Mouse (Mus musculus) heart, postnatal 10 days (tissue): ENCODE measurements at regions not wholly inside any gene's neighbourhood (a gene's known extent, or its start where the extent isn't known, plus 50 kb on each side); places are given as distances from the start of the nearest gene placed in this dataset.

Source experiments
- DNase-seq, 2 experiments: peaks; one replicate each; pipeline ENCODE4 v3.0.0; 2021
- intact Hi-C: fragments of 180-260 bp; cut with DNase I; formaldehyde crosslinking; loops from one replicate; pipeline ENCODE4 v1.15.1; 2025

DNA sequence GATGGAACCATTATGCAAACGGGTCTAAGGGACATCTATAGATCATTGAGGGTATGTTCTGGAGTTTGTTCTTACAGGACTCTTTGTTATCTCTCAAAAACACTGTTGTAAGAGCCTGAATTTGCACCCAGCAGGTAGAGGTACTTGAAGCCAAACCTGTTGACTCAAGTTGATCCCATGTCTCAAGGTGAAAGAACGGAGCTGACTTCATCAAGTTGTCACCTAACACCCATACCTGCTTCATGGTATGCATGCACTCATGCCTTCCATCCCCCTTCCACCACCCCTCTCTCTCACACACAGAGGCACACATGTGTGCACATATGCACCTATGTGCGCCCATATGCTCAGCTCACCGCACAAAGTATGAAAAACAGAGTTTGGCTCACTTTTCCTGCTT is 189.0 kb downstream of the Ttll7 start:
- intact Hi-C loops = no loop called here
- DNase-seq = no peak

DNA sequence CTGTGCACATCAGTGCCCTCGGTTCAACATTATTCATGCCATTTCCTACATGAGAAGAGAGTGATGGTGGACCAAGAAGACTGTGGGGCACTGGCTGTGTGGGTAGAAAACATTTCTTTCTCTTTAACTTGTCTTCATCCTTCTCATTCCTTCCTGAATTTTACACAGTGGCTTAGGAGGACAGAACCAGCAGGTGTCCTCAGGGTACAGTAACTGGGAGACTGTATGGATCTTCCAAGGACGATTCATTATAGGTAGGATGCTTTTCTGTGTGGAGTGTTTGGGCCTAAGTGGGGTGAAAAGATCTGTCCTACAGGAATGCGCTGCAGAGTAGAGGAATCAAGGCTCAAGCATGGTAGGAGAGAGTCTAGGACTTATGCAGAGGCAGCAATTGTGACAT is 190.7 kb downstream of the Ttll7 start:
- no peak for DNase-seq
- intact Hi-C loops = no loop called here

DNA sequence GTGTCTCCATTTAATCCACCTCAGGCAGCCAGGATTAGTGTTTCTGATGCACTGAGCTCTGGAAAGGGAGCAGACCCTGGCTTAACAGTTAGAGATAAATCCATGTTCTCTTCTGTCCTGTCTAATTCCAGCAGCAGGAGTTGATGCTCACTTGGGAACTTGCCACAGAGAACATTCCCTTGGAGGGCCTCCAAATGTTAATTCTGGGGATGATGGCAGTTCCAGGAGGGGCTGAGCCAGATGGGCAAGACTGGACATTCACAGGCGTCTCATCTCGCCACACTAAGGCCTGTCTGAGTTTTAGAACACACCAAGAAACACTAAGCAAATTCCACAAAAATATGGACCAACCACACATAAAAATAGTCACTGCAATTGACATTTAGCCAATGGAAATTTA is 194.5 kb downstream of the Ttll7 start:
- peak; percentile 74 to 83 for DNase-seq
- intact Hi-C loops = no loop called here

DNA sequence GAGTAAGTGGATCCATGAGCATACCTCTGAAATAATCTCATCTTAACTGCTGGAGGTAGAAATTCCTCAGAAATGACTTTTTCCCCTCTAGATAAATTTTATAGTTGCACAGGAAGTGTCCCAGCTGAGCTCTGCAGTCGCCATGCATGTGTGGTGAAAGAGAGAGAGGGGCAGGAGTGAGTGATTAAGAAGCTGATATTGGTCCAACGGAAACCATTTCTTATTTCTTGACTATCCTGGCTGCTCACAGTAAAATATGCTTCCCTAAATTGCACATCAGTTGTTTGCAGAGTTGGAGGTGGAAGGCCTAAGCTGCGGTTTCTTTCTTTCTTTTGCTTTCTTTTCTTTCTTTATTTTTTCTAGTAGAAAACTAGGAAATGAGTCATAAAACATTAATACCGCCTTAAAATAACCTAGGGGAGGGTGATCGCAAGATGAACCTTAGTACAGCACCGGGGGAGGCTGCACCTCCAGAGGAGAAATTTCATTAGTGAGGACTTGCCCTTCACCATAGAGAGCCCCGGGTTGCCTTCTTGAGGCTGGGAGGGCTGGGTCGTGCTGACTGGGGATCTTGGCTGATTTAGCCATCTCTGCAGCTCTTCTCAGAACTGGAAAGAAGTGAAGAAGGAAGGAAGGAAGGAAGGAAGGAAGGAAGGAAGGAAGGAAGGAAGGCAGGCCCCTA is 202.1 kb downstream of the Ttll7 start:
- DNase-seq = no peak
- intact Hi-C loops = no loop called here

DNA sequence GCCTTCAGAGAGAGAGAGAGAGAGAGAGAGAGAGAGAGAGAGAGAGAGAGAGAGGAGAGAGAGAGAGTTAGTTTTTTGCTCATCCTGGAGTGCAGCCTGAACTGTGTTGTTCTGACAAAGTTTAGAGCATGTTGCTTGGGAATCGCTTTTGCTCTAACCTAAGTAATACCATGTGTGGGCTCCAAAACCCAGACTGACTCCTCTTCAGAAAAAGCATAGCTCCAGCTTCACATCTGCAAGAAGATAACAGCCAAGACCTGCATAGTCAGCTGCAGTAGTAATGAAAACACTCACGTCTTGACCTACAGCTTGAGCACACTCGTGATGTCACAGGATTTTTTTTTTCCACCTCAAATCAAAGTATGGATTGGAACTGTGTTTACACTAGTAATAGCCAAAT is 205.7 kb downstream of the Ttll7 start:
- intact Hi-C loops = no loop called here
- no peak for DNase-seq

DNA sequence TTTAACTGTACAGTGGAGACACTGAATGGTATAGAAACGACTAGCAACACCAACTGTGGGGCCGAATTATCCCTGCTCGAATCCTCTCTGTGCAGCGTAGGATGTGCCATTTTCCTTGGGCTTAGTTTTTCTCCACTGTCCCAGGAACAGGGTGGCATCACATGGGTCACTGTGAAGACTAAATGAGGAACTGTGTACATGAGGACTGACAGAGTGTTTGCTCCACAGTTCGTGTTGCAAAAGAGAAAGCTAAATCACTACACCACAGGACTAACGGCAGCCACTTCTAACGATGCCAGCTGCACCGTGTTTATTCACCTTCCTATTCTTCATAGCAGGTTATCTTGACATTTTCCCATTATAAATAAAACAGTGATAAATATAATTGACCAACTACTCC is 208.5 kb downstream of the Ttll7 start:
- intact Hi-C loops = no loop called here

DNA sequence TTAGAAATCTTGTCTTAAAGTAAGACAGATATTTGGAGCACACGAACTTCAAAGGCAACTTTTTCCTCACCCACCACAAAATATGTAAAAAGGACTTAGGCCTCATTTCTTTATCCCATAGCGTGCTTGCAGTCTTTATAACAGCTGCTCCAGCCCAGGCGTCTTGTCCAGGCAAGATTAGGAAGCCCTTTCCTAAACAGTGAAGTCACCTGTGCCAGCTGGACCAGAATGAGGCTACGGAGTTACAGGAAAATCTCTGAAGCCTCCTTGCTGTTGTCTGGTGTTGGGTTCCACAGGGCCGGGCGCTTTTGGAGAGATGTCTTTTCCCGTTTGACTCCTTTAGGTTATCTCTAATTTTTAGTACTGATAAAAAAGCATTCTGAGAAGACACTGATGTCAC is 210.3 kb downstream of the Ttll7 start:
- intact Hi-C loops = no loop called here
- peak; percentile 37 to 38 for DNase-seq

More for the DNA sequence above, 208.5 kb downstream of the Ttll7 start:
- no peak for DNase-seq

DNA sequence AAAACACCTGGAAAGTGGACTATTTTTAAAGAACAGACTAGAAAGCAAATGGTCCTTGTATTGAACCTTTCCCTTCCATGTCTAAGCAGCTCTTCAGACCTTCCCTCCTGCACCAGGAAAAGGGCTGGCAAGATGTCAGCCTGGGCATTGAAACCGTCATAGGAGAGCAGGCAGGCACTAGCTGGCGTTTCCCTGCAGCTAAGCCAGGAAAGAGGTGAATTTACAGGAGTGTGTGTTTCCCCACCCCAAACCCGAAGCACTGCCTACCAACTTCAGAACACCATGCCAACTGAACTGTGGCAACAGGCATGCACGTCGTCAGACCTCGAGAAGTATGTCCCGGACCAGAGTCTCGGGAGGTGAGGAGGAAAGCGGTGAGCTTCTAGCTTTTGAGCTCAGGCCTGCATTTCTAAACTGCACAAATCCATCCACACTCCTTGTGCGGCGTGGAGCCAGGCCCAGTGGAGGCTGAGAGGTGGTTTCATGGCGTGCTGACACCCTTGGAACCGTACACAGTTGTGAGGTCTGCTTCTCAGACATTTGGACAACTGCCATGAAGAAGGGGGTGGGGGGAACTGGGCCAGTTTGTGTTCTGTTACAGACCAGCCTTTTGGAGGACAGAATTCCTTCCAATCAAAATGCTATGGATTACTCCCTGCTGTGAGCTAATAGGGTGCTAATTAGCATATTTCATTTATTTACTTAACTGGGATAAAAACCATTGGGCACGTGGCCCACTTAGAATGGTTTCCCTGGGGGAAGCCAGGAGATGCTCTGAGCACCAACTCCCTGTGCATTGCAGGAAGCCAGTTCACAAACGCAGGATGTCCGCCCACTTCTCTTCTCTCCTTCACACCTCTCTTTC is 211.6 kb downstream of the Ttll7 start:
- DNase-seq = peak; percentile 39 to 52
- intact Hi-C loops = no loop called here

DNA sequence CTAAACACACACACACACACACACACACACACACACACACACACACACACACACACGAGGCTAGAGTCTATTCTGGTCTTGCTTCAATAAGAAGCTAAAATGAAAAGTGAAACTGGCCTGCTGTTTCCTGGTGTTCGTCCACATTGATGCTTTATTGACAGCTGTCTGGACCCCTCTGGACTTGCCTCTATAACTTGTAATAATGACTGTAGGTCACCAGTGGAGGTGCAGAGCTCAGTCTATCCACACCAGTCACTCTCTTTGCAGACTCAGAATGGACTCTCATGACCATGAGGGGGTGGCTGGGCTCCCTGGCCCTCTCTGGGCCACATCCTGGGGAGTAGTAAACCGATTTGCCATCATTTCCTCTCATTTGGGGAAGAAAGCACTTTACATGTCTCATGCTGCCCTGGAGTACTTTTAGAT is 212.3 kb downstream of the Ttll7 start:
- DNase-seq = no peak

DNA sequence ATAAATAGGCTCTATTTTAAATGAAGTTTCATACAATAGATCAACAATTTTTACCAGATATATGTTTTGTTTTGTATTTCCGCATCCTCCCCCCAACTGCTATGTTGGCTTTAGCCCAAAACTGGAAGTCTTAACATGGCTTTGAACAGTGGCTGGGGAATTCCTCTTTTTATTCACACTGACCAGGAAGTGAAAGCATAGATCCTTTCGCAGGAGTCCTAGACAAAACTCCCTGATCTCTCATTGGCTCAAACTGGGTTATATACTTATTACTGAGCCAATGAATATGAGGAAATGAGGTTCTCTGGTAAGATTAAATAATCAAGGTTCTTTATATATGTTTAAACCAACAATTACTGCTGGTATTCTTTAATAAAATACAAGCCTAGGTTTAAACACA is 218.8 kb downstream of the Ttll7 start:
- DNase-seq = no peak
- intact Hi-C loops = no loop called here

More for the DNA sequence above, 212.3 kb downstream of the Ttll7 start:
- intact Hi-C loops = no loop called here

DNA sequence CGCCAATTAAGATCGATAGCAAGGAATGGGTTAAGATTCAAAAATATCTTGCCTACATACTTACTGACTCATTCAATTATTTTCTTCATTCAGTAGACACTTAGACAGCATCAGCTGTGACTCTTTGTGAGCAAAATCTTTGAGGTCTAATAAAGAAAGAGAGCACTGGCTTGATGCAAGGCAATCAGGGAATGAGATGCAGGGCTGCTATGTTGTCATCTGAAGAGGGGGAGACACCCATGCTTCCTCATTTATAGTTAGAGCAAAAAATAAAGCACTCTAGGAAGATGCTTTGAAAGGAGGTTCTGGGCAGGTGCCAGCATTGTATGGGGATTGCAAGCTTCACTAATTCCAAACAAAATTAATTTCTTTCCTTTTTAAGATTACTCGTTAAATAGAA is 228.0 kb downstream of the Ttll7 start:
- DNase-seq = peak in 1 of 2 experiments; percentile 9
- intact Hi-C loops = no loop called here

DNA sequence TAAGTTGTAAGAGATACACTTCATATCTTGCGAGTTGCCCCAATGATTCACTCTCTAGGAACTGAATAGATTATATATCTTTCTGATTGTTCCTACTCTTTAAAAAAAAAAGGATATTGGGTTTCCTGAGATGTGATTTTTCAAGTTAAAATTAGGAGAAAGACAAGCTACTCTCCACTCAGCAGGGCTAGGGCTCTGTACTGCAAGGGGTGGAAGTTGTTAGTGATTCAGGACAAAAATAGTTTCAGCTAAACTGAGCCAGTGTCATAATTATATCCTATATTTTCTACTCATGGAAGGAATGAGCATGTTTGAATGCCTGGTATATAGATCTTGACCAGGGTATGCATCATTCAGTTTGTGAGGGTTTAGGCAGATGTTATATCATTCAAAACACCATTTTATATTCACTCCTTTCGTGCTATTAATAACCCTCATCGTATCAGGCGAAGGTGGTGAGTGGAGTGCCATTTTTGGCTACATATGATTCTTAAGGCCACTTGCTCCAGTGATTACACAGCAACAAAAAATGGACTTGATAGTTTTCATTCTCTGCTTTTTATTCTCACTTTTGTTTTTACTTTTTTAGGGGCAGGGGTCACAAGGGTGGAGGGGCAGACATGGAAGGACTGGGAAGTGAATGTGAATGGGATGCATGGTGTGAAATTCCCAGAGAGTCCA is 228.7 kb downstream of the Ttll7 start:
- DNase-seq = peak in 1 of 2 experiments; percentile 14
- intact Hi-C loops = no loop called here

DNA sequence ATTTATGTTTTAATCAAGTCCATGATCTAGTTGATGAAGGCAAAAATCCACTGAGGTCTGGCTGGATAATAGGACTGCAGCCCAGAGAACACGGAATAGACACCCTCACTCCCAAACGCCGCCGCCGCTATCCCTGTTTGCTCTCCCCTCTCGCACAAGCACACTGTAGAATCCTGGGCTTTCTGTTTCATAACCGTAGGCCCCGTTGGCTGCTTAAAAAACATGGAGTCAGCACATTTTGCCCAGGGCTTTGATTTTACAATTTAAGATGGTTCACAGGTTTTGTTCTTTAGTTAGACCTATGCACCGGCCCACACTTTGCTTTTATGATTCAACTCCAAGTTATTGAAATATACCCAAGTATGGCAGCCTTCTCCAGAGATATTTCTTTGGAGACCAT is 229.6 kb downstream of the Ttll7 start:
- intact Hi-C loops = no loop called here
- no peak for DNase-seq

DNA sequence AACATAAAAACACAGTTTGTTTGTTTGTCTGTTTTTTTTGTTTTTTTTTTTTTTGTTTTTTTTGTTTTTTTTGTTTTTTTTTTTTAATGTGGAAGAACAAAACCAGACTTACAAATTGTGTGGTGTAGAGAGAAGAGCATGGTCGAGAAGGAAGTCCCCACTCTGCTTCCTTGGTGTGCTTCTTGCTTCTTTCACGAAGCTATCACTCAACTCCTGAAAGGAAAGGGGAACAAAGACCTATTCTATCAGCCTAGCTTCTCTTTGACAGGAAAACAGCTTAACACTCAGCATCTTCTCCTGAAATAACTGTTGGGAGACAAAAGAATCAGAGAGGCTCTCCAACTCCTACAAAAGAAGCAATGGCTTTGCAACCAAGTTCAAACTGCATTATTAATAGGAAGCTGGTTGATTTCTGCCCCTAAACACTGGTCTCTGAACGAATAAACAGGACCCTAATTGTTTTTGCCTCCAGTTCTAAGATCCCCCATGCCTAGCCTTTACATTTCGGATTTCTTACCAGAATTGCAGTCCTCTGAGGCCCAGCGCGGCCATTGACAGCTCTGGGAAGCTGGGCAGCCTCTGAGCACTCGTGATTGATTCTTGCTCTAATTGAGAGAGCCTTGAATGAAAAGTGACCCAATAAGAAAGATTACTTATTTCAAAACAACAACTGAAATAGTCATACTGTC is 230.2 kb downstream of the Ttll7 start:
- intact Hi-C loops = no loop called here
- DNase-seq = no peak

DNA sequence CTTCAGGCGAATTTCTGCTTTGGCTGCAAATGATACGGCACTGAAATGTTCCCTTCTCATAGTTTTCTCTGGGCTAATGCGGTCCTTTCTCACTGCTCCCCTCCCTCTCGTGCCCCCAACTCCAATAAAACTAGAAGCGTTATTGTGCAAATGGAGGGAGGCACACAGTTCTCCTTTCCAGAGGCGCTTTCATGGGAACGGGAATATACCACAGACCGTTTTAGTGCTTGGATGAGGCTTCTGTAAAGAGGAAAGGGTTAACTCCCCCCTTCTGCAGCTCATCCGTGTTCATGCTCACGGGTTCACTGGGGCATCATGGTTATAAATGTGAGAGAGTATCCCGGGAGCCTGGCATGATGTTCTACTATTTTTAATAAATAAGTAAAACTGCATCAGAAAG is 231.2 kb downstream of the Ttll7 start:
- intact Hi-C loops = no loop called here
- no peak for DNase-seq

DNA sequence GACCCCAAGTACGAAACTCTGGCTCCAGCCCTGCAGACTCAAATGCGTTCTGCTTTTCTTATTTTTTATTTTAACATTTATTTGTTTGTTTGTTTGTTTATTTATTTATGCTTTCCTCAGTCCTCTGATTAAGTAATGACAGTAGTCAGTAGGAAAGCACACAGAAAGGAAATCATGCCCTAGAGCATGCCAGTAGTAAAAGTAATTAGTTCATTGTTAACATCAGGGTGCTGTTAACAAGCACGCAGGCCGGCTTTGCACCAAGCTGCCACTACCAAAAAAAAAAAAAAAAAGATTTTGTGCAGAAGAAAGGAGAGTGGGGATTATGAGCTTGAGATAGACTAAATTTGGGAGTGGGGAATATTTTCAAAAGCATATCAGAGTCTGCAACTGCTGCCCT is 231.7 kb downstream of the Ttll7 start:
- intact Hi-C loops = no loop called here

DNA sequence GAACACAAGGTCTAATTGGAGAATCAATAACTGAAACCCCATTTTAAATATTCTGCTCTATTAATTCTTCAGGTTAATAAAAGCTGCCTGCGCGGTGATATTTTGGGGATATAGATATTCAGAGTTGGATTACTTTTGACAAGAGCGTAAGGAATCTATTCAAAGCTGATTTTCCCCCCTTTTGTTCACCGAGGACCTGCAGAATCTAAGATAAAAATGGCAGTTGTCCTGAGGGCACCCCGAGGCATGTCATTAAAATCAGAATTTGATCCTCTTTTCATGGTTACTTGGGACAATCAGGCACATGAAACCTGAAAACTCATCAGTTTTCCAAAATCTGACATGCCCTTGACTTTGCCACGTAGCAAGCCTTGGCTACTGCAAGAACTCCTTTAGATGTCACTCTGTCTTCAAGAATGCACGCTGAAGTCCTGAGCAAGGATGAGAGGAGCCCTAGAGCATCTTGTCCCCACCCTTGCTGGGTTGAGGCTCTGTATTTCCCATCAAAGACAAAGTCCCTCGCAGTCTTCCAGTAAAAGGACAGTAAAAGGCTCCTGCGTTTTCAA is 232.5 kb downstream of the Ttll7 start:
- no peak for DNase-seq
- intact Hi-C loops = no loop called here

More for the DNA sequence above, 231.7 kb downstream of the Ttll7 start:
- DNase-seq = no peak

DNA sequence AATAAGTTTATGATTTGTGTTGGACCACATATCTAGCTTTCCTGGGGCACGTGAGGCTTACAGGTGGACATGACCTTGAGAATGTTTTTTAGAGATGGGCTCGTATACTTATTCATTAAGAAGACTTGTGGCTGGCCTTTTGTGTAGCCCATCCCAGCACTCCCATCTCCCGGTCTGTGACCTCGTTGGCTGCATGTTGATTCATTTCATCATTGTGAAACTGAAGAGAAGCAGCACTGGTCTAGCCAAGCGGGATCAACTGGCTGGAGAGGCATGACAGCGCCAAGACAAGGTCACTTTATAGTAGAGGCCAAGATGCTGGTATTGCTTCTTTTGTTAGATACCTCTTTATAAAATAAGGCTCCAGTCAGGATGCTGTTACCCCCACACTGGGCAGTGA is 236.0 kb downstream of the Ttll7 start:
- intact Hi-C loops = no loop called here
- DNase-seq = no peak

DNA sequence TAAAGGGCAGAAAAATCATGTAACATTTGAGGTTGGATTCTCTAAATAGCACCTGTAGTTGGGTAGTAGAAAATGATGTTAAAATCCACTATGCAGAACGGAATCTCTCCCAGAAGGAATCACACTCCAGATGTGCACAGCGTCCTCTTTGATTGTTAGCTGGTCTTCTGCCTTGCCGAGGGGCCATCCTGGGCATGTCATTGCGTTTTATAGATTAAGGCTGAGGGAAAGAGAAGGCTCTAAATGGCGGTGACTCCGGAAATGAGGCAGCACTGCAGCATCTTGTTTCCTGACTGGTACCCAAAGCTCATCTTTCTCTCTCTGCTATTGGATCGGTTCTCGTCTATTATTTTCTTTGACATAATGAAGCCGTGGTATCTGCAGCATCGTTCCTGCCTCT is 237.5 kb downstream of the Ttll7 start:
- no peak for DNase-seq
- intact Hi-C loops = loop anchor here (10.0 kb wide), 1 partner anchor 1895 kb away; no protein-coding TSS in a partner anchor
